ENCODE assay signal across 11 mouse cellular contexts in genomic region chr5:53929205-53929614, GRCm38 (mm10).
DNase-seq lines count a peak whose midpoint lies in the region; ATAC-seq and TF ChIP-seq lines count a peak whose summit lies in the region.
"Had no signal": no experiment of that assay in that cellular context is flagged by ENCODE, and none has a peak within 500 bp of the region (broad histone marks: within the 10 kb centered on the region; RNA-seq: fewer than 3 reads in every experiment).

No protein-coding gene starts in this region.

- WGBS in forebrain, embryonic 10.5 days = 82% methylated on average over 10 of the region's 10 CpGs
- 85% methylated on average over 10 of the region's 10 CpGs for WGBS in forebrain, postnatal 0 days

- no peaks in the 10 kb centered on the region for H3K36me3 ChIP-seq in forebrain, embryonic 10.5 days (replicated peaks)
- H3K36me3 ChIP-seq in forebrain, postnatal 0 days (ENCODE audit: insufficient read depth) = no peaks in the 10 kb centered on the region
- H3K36me3 ChIP-seq: liver, embryonic 15.5 days had no signal

- H3K4me1 ChIP-seq in forebrain, embryonic 10.5 days = no peaks in the 10 kb centered on the region
- no peaks in the 10 kb centered on the region for H3K4me1 ChIP-seq in forebrain, postnatal 0 days (ENCODE audit: insufficient read depth)

- peak; percentile 48 for DNase-seq in gastrocnemius, adult 18-20 months (ENCODE audit: low spot score)
- no peak for DNase-seq in gastrocnemius, postnatal 10 days
- DNase-seq in gastrocnemius, postnatal 25 days = peak; percentile 42
- peak; percentile 23 to 43 for DNase-seq in kidney, adult 8-10 months
- DNase-seq in lung, postnatal 36 days = peak; percentile 70
- DNase-seq in forebrain, embryonic 10.5 days (ENCODE audit: extremely low spot score, low spot score) = no peak
- no peak for DNase-seq in forebrain, postnatal 0 days
- DNase-seq in natural killer cell, adult 2 months (ENCODE audit: low spot score in 2 of 2) = no peak
- DNase-seq: spleen, adult 18-20 months had no signal

- H3K4me2 ChIP-seq in forebrain, postnatal 0 days (ENCODE audit: low read depth) = no peak overlapping the region
- H3K4me2 ChIP-seq: liver, embryonic 15.5 days had no signal

- no peak for ATAC-seq in forebrain, postnatal 0 days
- ATAC-seq: inflammation-experienced regulatory T-cells, adult 6 months had no signal

- no peak overlapping the region for H3K4me3 ChIP-seq in forebrain, embryonic 10.5 days
- no peak overlapping the region for H3K4me3 ChIP-seq in forebrain, postnatal 0 days (ENCODE audit: low read depth, low read length)
- H3K4me3 ChIP-seq: liver, embryonic 15.5 days had no signal

- H3K27ac ChIP-seq in forebrain, embryonic 10.5 days = no peak overlapping the region
- H3K27ac ChIP-seq in forebrain, postnatal 0 days (ENCODE audit: low read depth, low read length) = no peak overlapping the region
- H3K27ac ChIP-seq: liver, embryonic 15.5 days had no signal

- no peak for TF ChIP-seq CTCF in forebrain, postnatal 0 days (IDR thresholded peaks at IDR 0.05; ENCODE audit: low read depth)

- H3K9me3 ChIP-seq in forebrain, embryonic 10.5 days = no peaks in the 10 kb centered on the region
- no peaks in the 10 kb centered on the region for H3K9me3 ChIP-seq in forebrain, postnatal 0 days (ENCODE audit: low read length)
- H3K9me3 ChIP-seq: liver, embryonic 15.5 days had no signal

- H3K27me3 ChIP-seq in forebrain, embryonic 10.5 days (ENCODE audit: poor library complexity, severe bottlenecking) = no peaks in the 10 kb centered on the region
- no peaks in the 10 kb centered on the region for H3K27me3 ChIP-seq in forebrain, postnatal 0 days (ENCODE audit: insufficient read depth, low read length)
- H3K27me3 ChIP-seq: liver, embryonic 15.5 days had no signal

- no peak overlapping the region for H3K9ac ChIP-seq in forebrain, postnatal 0 days
- H3K9ac ChIP-seq: liver, embryonic 15.5 days had no signal

Comparison
In these comparisons a context has a peak if more than half of its experiments do, and no peak if none do; other contexts are left out.
1. DNase-seq: peak in gastrocnemius, adult 18-20 months (single experiment), gastrocnemius, postnatal 25 days (single experiment), kidney, adult 8-10 months (2 of 2) and lung, postnatal 36 days (single experiment); none in gastrocnemius, postnatal 10 days (single experiment), forebrain, embryonic 10.5 days (single experiment), forebrain, postnatal 0 days (single experiment) and natural killer cell, adult 2 months (0 of 2).